Mouse (Mus musculus): ENCODE measurements around the gene Ovch2. TPM values are rescaled to one million over a fixed set of nuclear protein-coding genes. Genes with fewer than 3 reads are reported as not detected.

Ovch2 gene
- total RNA-seq (2023): not detected

DNA sequence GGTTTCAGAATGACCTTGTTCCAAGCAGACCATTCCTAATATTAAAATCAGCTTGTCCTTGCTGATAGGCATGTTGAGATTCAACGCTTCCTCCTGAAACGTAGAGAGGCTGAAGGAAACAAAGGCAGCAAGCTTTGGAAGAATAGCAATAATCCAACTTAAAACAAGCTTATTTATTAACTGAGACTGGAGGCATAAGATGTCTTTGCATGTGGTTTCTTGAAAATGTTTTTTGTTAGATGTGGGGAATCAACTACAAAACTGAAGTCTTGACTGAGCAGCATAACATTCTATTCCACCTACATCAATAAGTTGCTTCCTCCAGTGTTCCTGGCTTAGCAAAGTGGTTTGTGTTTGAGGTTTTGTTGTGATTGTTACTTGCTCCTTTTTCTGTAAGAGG is at the start of gene Ovch2:
Gene Ovch2 (minus strand): TSS at position 101 of the 400 bp plus-strand sequence.

DNA sequence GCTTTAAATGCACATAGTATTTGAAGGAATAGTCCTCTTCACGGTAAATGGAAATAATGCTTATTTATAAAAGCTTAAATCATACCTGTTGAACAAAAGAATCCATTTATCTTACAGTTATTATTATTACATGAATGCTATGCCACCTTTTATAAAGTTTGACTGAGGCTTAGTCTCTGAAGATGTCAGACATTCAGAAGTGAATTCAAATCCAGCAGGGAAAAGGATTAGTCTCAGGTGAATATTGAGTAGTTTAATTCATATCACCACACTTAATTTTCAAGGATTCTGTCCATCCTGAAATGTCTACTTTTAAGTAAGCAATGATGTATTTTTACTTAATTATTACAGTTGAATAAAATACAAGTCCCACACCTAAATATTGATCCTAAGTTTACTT is 46.4 kb upstream of the Ovch2 start, which contains the start of gene Olfr470:
Gene Olfr470 (minus strand): TSS at position 101 of the 400 bp plus-strand sequence.

DNA sequence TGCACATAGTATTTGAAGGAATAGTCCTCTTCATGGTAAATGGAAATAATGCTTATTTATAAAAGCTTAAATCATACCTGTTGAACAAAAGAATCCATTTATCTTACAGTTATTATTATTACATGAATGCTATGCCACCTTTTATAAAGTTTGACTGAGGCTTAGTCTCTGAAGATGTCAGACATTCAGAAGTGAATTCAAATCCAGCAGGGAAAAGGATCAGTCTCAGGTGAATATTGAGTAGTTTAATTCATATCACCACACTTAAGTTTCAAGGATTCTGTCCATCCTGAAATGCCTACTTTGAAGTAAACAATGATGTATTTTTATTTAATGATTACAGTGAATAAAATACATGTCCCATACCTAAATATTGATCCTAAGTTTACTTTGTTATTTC is 24.4 kb upstream of the Ovch2 start, which contains the start of gene Olfr469:
Gene Olfr469 (minus strand): TSS at position 101 of the 400 bp plus-strand sequence.

DNA sequence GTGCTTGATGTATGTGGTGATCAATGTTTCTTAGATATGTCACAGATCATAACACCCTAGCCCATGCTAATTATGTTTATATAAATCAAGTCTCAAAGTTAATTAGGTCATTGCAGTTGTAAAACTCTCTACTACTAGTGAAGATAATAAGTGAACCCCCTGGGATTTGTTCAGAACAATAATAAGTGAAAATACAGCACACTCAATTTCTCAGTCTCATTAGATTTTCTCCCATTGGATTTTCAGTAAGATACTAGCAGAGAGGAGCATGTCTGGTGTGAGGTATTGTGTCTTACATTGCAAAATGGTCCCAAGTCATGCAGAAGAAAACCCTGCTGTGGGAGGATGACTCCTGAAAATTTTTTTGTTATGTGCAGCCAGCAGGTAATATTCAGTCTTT is 11.0 kb upstream of the Ovch2 start, which contains the start of gene Olfr467:
Gene Olfr467 (plus strand): TSS at position 301 of the 400 bp plus-strand sequence.

DNA sequence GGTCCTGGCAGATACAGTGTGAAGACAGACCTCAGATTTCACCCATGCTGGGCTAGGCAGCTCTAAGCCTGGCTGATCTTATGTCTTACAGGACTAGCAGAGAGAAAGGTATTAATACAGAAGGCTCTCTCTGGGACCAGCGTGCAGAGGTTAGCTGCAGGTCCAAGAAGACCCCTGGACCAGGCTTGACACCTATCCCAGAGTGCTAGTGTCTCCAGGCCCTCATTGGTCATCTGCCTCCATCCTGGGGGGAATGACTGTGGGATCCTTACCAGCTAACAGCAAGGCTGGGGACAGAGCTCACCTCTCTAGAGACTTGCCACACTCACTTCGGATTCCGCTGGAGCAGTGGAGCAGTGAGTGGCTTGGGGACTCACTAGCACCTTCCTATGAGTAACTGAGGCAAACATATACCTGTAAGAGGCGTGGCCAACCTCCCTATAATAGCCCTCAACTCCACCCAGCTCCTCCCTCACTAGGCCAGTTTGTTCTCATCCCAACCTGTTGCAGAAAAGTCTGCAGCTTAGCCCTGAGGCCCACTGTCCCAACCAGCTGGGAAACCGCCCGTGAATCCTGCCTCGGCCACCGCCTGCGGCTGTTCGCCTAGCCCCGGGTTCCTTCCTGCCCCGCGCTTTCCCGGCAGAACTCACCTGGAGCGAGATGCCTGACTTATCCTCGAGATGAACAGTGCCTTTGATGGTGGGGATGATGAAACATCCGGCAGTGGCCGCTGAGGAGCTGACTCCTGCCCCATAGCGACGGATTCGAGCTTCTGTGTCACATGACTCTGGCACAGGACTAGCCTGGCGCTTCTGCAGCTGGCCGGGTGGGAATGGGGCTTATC is 43.5 kb downstream of the Ovch2 start, which contains the start of gene Cyb5r2:
Gene Cyb5r2 (minus strand): TSS at position 725 of the 844 bp plus-strand sequence.

Other genes starting within 250 kb of the Ovch2 start
- gene Olfml1, start 233.8 kb downstream of the Ovch2 start, total RNA-seq (2023): not detected
- gene Ppfibp2, start 206.0 kb downstream of the Ovch2 start, total RNA-seq (2023): 10 to 100 TPM; 12.7 to 13.7 TPM
- not detected for gene 5330417H12Rik, start 176.0 kb downstream of the Ovch2 start, total RNA-seq (2023)
- not detected for gene Cyb5r2, start 43.2 kb downstream of the Ovch2 start, total RNA-seq (2023)
- gene Olfr467, start 11.1 kb upstream of the Ovch2 start, total RNA-seq (2023): not detected
- not detected for gene Olfr469, start 24.3 kb upstream of the Ovch2 start, total RNA-seq (2023)
- gene Olfr470, start 46.3 kb upstream of the Ovch2 start, total RNA-seq (2023): not detected
- not detected for gene Olfr472, start 96.7 kb upstream of the Ovch2 start, total RNA-seq (2023)
- not detected for gene Olfr473, start 129.2 kb upstream of the Ovch2 start, total RNA-seq (2023)
- not detected for gene Olfr474, start 153.4 kb upstream of the Ovch2 start, total RNA-seq (2023)
- gene Olfr476, start 163.6 kb upstream of the Ovch2 start, total RNA-seq (2023): not detected
- not detected for gene Olfr477, start 185.5 kb upstream of the Ovch2 start, total RNA-seq (2023)
- gene Olfr478, start 232.8 kb upstream of the Ovch2 start, total RNA-seq (2023): not detected
- gene Olfr479, start 249.5 kb upstream of the Ovch2 start, total RNA-seq (2023): not detected

All from neutrophil, adult 59 days (primary cell).